Mouse (Mus musculus) right cerebral cortex, postnatal 4 days (tissue): ENCODE measurements around the gene Cap1.
"Not testable (repeated sequence)": the region's sequence is repeated elsewhere in the genome, so short reads cannot be mapped to it uniquely, and the experiment has no call there.

ENCODE experiments used
- DNase-seq: peaks from one replicate; pipeline ENCODE4 v3.0.0-alpha.2; 2022

The Cap1 gene

DNA sequence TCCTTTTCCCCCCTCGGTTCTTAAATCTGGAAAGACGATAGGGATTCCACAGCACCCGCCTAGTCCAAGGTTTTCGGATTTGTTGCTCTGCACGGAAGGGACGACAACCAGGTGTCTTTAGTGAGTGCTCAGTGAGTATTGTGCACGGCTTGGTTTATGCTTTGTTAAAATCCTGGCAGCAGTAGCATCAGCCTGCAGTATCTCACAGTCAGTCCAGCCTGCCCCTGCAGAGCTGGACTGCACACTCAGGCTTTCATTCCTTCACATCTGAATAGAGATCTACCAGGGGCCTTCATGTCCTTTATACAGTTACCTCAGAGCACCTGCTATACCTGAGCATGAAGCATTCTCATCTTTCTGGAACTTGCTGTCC lies 49.5 kb downstream of the Cap1 start:
- DNase-seq, result no peak

DNA sequence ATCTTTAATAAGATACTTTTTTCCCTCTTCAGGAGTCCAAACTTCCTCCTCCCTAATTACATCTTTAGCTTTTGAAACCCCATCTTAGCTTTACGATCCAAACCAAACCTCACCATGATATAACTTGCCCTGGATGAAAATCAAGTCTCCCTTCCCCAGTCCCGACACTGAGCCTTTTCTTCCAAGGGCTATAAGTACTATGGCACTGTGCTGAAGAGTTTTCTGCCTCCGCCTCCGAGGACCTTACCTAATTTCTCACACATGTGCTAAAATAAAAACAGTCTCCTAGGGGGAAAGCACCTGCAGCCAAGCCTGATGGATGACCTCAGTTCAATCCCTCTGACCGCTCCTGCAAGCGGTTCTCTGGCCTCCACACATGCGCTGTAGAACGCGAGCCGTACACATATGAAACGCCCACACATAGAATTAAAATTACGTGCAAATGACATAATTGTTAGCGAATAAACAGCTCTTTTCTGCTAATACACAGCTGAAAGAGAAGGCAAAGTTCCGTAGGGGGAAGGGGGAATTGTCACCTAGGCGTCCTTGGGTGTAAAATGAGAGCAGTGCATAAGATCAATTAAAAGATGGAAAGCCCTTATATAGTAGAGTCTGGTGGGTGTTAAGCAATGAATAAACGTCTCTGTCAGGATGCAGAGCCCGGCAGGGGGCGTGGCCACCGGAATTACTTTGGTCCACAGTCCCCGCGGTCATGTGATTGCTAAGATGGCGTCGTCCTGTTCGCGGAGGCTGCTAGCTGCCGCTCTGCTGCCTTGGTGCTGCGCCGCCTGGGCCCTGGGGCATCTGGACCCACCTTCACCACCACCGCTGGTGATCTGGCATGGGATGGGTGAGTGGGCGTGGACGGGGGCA lies 50.1 kb downstream of the Cap1 start, which contains the start of gene Ppt1:
Gene Ppt1 (plus strand): TSS at position 713 of the 873 bp plus-strand sequence.
- peak; percentile 96 for DNase-seq

DNA sequence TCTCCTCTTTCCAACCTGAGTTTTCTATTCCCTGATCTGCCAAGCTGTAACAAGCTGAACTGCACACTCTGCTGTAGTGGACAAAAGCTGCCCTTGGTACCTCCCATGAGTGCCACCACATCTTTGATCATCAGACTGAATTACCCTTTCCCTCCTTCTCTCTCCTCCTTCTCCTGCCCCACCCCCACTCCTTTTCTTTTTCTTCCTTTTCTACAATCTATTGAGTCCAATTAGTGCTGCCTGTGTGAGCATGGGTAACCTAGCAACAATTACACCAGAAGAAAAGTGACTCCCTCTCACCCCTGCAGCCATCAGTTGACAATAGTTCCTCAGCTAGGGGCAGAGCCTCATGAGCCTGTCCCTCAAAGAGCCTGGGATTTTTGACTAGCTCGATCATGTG lies 54.0 kb downstream of the Cap1 start:
- no peak for DNase-seq

DNA sequence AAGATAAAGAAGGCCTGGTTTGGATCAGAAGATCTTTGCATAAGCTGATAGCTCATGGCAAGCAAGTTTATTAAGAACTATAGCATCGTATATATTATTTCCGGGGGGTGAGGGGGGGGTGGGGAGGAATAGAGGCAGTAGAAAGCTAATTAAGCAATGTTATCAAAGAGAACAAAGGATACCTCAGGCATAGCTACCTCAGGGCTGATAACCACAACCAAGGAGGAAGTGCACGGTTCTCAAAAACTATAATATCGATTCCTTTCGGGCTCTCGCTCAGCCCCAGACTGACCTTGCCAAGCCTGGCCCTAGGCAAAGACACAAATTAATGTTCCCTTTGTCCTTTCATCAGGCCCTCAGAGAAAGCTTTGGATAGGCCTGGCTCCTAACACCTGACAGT lies 56.5 kb downstream of the Cap1 start:
- DNase-seq, result no peak

DNA sequence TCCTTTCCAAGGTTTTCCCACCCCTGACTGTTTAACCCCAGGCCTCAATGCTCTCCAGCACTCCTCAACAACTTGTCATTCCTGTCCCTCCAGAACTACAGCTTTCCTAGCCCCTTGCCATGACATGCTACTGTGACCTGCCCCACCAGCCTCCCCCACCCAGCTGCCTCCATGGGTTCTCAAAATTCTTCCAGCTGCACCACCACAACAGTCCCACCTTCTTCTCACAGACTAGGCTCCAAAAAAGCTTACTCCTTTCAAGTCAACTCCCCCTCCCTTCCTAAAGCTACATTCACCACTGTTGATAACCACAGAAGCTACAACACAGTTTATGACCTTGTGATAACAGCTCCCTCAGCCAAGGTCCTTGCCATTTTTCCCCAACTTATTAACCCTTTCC lies 58.2 kb downstream of the Cap1 start:
- DNase-seq, result no peak

DNA sequence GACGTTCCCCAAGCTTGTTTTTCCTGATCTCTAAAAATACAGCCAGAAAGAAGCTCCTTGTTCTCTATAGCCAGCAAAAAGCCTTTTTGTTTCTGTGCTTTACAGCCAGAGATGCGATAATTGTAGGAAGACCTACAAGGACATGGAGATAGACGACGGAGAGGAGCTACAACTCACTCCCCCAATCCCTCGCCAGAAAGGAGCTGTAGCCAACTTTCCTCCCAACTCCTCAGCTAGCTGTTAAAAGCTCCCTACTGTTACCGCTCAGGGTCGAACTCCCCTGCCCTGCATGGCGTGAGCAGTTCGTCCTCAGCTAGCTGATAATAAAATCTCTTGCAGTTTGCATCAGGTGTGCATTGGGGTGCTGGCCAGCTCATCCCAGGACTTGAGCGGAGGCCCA lies 64.9 kb downstream of the Cap1 start:
- not testable (repeated sequence) for DNase-seq

DNA sequence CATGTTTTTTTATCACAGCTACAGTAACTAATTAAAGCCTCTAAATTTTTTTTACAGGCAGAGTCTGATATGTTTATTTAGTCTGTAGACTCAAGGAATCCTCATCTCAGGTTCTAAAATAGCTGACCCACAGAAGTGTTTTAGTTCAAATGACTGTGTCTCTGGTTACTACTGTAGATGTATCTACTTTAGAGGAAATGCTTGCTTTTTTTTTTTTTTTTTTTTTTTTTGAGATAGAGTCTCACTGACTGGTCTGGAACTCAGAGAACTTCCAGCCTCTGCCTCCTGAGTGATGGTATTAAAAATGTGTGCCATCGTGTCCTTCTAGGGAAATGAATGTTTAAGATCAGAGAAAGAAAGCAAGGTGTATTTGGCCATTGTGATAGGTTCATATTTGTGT lies 69.7 kb downstream of the Cap1 start:
- no peak for DNase-seq

DNA sequence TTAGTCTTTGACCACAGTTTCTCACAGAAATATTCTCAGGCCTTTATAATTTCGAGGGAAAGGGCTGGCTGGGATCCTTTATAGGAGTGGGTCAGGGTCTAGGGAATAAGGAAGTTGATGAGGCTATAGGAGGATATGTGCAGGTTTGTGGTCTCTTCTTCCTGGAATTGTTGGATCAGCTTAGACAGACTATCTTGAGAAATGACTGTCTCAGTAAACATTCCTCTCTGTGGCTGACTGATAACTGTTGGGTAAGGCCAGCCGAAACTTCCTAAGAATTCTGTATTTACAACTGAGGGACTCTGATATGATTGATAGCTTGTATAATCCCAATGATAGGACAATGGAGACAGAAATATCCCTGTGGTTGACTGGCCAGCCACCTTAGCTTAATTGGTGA lies 74.0 kb downstream of the Cap1 start:
- DNase-seq, result no peak

DNA sequence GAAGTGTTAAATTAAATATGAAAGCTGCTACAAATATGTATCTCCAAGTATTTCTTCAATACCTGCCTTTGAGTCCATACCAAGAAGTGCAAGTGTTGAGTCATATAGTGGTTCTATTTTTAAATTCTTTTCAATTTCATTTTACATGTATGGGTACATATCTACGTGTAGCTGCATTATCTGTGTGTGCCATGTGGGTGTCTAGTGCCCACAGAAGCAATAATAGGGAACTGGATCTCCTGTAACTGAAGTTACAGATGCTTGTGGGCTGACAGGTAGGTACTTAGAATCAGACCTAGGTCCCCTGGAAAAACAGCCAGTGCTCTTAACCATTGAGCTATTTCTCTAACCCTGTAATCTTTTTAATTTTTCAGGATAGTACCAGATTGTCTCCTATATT lies 74.7 kb downstream of the Cap1 start:
- DNase-seq, result no peak
